Mouse (Mus musculus) heart, embryonic 15.5 days (tissue): ENCODE measurements at regions not wholly inside any gene's neighbourhood (a gene's known extent, or its start where the extent isn't known, plus 50 kb on each side); places are given as distances from the start of the nearest gene placed in this dataset.

Experiments
- ATAC-seq: fragments of 200-750 bp; cut with Nextera tagmentation; replicated peaks from 2 replicates; pipeline ENCODE4 v1.8.0; 2017; ENCODE audit warnings: low read depth, moderate TSS enrichment; ENCODE audit not compliant: insufficient number of reproducible peaks, insufficient read depth, low FRiP score
- H3K27ac ChIP-seq: fragments of 300-500 bp; sonication (generic); 2 replicates; pipeline ENCODE4 v1.5.1; 2015; ENCODE audit warnings: mild to moderate bottlenecking, inconsistent platforms
- H3K27me3 ChIP-seq: fragments of 300-500 bp; sonication (generic); 2 replicates; pipeline ENCODE4 v1.6.1; 2015; ENCODE audit warnings: inconsistent platforms
- H3K36me3 ChIP-seq: fragments of 300-500 bp; sonication (generic); 2 replicates; pipeline ENCODE4 v1.6.1; 2015; ENCODE audit warnings: mild to moderate bottlenecking, inconsistent platforms
- H3K4me1 ChIP-seq: fragments of 300-500 bp; sonication (generic); replicated peaks from 2 replicates; pipeline ENCODE4 v1.6.1; 2015; ENCODE audit warnings: inconsistent platforms
- H3K4me2 ChIP-seq: fragments of 300-500 bp; sonication (generic); 2 replicates; pipeline ENCODE4 v1.6.1; 2015; ENCODE audit warnings: inconsistent platforms, mild to moderate bottlenecking, moderate library complexity
- H3K4me3 ChIP-seq: fragments of 300-500 bp; sonication (generic); 2 replicates; pipeline ENCODE4 v1.5.1; 2015; ENCODE audit warnings: mild to moderate bottlenecking, inconsistent platforms
- H3K9ac ChIP-seq: fragments of 300-500 bp; sonication (generic); 2 replicates; pipeline ENCODE4 v1.6.1; 2015; ENCODE audit warnings: mild to moderate bottlenecking, inconsistent platforms
- H3K9me3 ChIP-seq: fragments of 300-500 bp; sonication (generic); replicated peaks from 2 replicates; pipeline ENCODE4 v1.6.1; 2016; ENCODE audit warnings: inconsistent platforms
- WGBS: fragments of 180-500 bp; shearing (Covaris S2); methylation state at CpG from one replicate; pipeline ENCODE4 v1.1.7; 2015; ENCODE audit warnings: mixed read lengths; 5-methylcytosine and 5-hydroxymethylcytosine counted together

DNA sequence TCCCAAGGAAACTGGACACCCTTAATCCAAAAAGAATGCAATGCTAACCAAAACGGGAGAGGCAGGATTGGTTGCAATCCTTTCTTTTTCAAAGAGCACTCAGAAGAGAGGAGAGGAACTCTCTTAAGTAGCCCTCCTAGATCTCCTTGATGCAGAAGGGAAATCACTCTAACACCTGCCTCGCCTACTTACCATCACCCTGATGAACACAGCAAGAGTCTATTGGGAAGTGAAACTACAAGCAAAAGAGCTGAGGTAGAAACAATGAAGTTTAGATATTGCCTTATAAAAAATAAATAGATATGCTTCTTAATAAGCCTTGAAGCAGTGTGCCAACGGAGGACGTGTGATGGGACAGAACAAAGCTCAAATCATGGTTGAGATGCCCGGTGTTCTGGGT lies 177.4 kb downstream of the Gsdmc2 start:
- no peak overlapping the region for H3K9ac ChIP-seq
- ATAC-seq = no peak
- H3K27ac ChIP-seq = no peak overlapping the region
- H3K27me3 ChIP-seq = no peaks in the 10 kb centered on the region
- no peak overlapping the region for H3K4me3 ChIP-seq
- no peaks in the 10 kb centered on the region for H3K4me1 ChIP-seq
- H3K4me2 ChIP-seq = no peak overlapping the region
- H3K9me3 ChIP-seq = no peaks in the 10 kb centered on the region
- WGBS = 81% methylated on average over 5 of the region's 5 CpGs
- H3K36me3 ChIP-seq = no peaks in the 10 kb centered on the region

GRCm38 (mm10) chr15:63665517-63665916 lies 179.5 kb downstream of the Gsdmc2 start:
- H3K27ac ChIP-seq = no peak overlapping the region
- no peak for ATAC-seq
- 71% methylated on average over 4 of the region's 4 CpGs for WGBS

GRCm38 (mm10) chr15:63664877-63665276 lies 180.1 kb downstream of the Gsdmc2 start:
- no peak overlapping the region for H3K4me2 ChIP-seq
- ATAC-seq = no peak
- H3K27ac ChIP-seq = no peak overlapping the region
- no peak overlapping the region for H3K9ac ChIP-seq
- H3K4me1 ChIP-seq = no peaks in the 10 kb centered on the region
- H3K4me3 ChIP-seq = no peak overlapping the region
- H3K36me3 ChIP-seq = no peaks in the 10 kb centered on the region
- WGBS = 73% methylated on average over 2 of the region's 2 CpGs
- no peaks in the 10 kb centered on the region for H3K27me3 ChIP-seq
- H3K9me3 ChIP-seq = no peaks in the 10 kb centered on the region

More at GRCm38 (mm10) chr15:63665517-63665916, 179.5 kb downstream of the Gsdmc2 start:
- Histone ChIP-seq H3K4me2 (no peak overlapping the region), H3K27me3 (no peaks in the 10 kb centered on the region), H3K4me3 (no peak overlapping the region), H3K4me1 (no peaks in the 10 kb centered on the region), H3K9me3 (no peaks in the 10 kb centered on the region), H3K36me3 (no peaks in the 10 kb centered on the region), H3K9ac (no peak overlapping the region)

- 71% methylated on average over 3 of the region's 3 CpGs for WGBS
- Histone ChIP-seq H3K4me1 (0 out of 2 replicates have a peak, but pooled peaks cover 4% of the 10 kb centered on the region), H3K27me3 (no peaks in the 10 kb centered on the region), H3K27ac (no peak overlapping the region), H3K4me3 (no peak overlapping the region), H3K36me3 (no peaks in the 10 kb centered on the region), H3K9me3 (no peaks in the 10 kb centered on the region), H3K4me2 (no peak overlapping the region), H3K9ac (no peak overlapping the region)
- no peak for ATAC-seq
These were observed 182.8 kb downstream of the Gsdmc2 start for GRCm38 (mm10) chr15:63662183-63662582.

GRCm38 (mm10) chr15:63658031-63658521 lies 186.9 kb downstream of the Gsdmc2 start:
- Histone ChIP-seq H3K9ac (no peak overlapping the region), H3K27me3 (no peaks in the 10 kb centered on the region), H3K4me1 (0 out of 2 replicates have a peak, but pooled peaks cover 4% of the 10 kb centered on the region), H3K27ac (no peak overlapping the region), H3K36me3 (no peaks in the 10 kb centered on the region), H3K4me3 (no peak overlapping the region), H3K4me2 (no peak overlapping the region), H3K9me3 (no peaks in the 10 kb centered on the region)
- no peak for ATAC-seq
- WGBS = 43% methylated on average over 9 of the region's 9 CpGs

DNA sequence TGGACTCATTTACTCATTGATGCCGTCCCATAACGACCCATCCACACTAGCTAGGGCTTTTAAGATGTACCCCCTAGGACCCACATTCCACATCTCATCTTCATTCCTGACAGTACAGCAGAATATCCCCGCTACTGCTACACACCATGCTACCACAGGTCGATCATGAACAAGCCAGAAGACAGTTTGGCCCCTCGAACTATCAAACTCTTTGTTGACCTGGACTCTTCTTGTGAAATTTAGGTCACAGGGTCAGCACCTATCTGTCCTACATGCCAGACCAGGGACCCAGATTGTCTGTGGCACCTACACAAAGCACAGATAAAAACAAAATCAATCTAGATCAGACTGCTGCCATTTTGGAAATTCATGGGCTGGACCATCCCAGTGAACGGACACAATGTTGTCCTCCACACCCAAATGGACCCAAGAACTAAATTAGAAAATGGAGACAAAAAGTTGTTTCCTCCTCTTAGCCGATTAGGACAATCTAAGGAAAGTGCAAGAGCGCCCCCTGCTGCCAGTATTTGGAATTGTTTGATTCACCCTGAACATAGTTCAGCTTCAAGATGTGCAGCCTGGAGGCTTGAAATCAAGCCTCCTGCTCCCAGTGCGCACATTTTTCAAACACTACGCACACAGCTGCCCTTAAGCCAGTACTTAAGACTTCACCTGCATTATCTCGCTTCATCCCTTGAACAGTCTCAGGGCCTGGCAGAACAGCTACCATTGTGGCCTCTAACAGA lies 192.6 kb downstream of the Gsdmc2 start:
- H3K4me3 ChIP-seq = no peak overlapping the region
- no peak for ATAC-seq
- no peak overlapping the region for H3K4me2 ChIP-seq
- H3K9ac ChIP-seq = no peak overlapping the region
- 30% methylated on average over 11 of the region's 11 CpGs for whole genome bisulfite sequencing
- H3K27me3 ChIP-seq = no peaks in the 10 kb centered on the region
- no peaks in the 10 kb centered on the region for H3K4me1 ChIP-seq
- no peaks in the 10 kb centered on the region for H3K36me3 ChIP-seq
- H3K27ac ChIP-seq = no peak overlapping the region
- H3K9me3 ChIP-seq = no peaks in the 10 kb centered on the region

DNA sequence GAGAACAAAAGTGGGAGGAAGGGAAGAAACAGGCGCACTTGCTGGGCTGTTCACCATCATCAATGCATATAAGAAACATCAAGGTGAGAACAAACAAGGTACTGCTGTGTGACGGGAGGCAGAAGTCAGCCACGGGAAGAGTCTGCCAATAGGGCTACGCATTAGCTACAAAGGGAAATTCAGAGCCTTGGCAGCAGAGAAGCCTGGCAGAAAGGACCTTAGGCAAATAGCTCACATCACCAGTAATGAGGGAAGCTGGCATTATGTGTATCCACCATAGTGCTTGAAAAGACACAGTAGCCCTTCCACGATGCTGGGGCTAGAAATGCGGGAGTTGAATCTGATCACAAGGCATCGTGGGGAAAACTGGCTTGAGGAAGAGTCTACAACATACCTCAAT lies 193.9 kb downstream of the Gsdmc2 start:
- Histone ChIP-seq H3K9me3 (no peaks in the 10 kb centered on the region), H3K9ac (no peak overlapping the region), H3K4me1 (no peaks in the 10 kb centered on the region), H3K4me2 (no peak overlapping the region), H3K27ac (no peak overlapping the region), H3K27me3 (no peaks in the 10 kb centered on the region), H3K36me3 (no peaks in the 10 kb centered on the region), H3K4me3 (no peak overlapping the region)
- 78% methylated on average over 7 of the region's 7 CpGs for WGBS
- no peak for ATAC-seq

- WGBS = 60% methylated on average over 12 of the region's 12 CpGs
- Histone ChIP-seq H3K4me3 (no peak overlapping the region), H3K36me3 (no peaks in the 10 kb centered on the region), H3K9me3 (no peaks in the 10 kb centered on the region), H3K9ac (no peak overlapping the region), H3K27ac (no peak overlapping the region), H3K4me1 (no peaks in the 10 kb centered on the region), H3K4me2 (no peak overlapping the region), H3K27me3 (no peaks in the 10 kb centered on the region)
- ATAC-seq = no peak
These were observed 196.6 kb downstream of the Gsdmc2 start for GRCm38 (mm10) chr15:63648142-63648989.

DNA sequence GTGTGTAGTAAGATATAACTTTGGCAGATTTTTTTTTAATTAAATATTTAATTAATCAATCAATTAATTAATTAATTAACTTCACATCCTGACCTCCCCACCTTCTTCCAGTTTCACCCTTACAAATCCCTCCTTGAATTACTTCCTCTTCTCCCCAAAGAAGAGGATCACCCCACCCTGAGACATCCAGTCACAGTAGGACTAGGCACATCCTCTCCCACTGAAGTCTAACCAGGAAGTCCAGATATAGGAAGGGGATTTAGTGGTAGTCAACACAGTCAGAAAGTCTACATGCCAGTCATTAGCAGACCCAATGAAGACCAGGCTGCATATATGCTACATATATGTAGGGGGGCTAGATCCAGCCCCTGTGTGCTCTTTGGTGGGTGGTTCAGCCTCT lies 220.2 kb downstream of the Gsdmc2 start:
- Histone ChIP-seq H3K36me3 (no peaks in the 10 kb centered on the region), H3K4me2 (no peak overlapping the region), H3K27me3 (no peaks in the 10 kb centered on the region), H3K27ac (no peak overlapping the region), H3K9me3 (no peaks in the 10 kb centered on the region), H3K4me1 (no peaks in the 10 kb centered on the region), H3K4me3 (no peak overlapping the region), H3K9ac (no peak overlapping the region)
- ATAC-seq = no peak

- Histone ChIP-seq H3K36me3 (no peaks in the 10 kb centered on the region), H3K27me3 (no peaks in the 10 kb centered on the region), H3K4me2 (no peak overlapping the region), H3K9ac (no peak overlapping the region), H3K27ac (no peak overlapping the region), H3K4me1 (no peaks in the 10 kb centered on the region), H3K9me3 (no peaks in the 10 kb centered on the region), H3K4me3 (no peak overlapping the region)
- no peak for ATAC-seq
- WGBS = 86% methylated on average over 2 of the region's 2 CpGs
These were observed 220.7 kb downstream of the Gsdmc2 start for GRCm38 (mm10) chr15:63624249-63624648.

- Histone ChIP-seq H3K9me3 (no peaks in the 10 kb centered on the region), H3K4me3 (no peak overlapping the region), H3K4me2 (no peak overlapping the region), H3K36me3 (no peaks in the 10 kb centered on the region), H3K27me3 (no peaks in the 10 kb centered on the region), H3K27ac (no peak overlapping the region), H3K4me1 (peaks cover 8% of the 10 kb centered on the region; the same call in 1 of the 2 replicates), H3K9ac (no peak overlapping the region)
- 28% methylated on average over 8 of the region's 8 CpGs for WGBS
- ATAC-seq = peak; percentile 43; the same call in 1 of the 2 replicates
These were observed 228.3 kb downstream of the Gsdmc2 start for GRCm38 (mm10) chr15:63616506-63617208.
